Mouse (Mus musculus) G1E (cell line): ENCODE measurements around the gene Tpte.

Experiments used
- CTCF ChIP-seq: IDR thresholded peaks from 2 replicates; pipeline ENCODE4 v1.5.1; 2012; ENCODE audit warnings: low read depth, low read length, inconsistent platforms, mixed read lengths
- GATA1 ChIP-seq: IDR thresholded peaks from 2 replicates; pipeline ENCODE4 v1.6.1; 2012; ENCODE audit warnings: borderline replicate concordance, low read length, inconsistent platforms, mixed read lengths
- GATA2 ChIP-seq: IDR thresholded peaks from 2 replicates; pipeline ENCODE4 v1.6.1; 2012; ENCODE audit warnings: low read depth, low read length, inconsistent platforms, borderline replicate concordance

- TF ChIP-seq GATA1 = no peak
- no peak for TF ChIP-seq CTCF
- TF ChIP-seq GATA2 = no peak
These were observed 76.1 kb downstream of the Tpte start for GRCm38 (mm10) chr8:22359359-22359758.
